Mouse (Mus musculus) midbrain, embryonic 14.5 days (tissue): ENCODE measurements around the gene Tmem217. TPM values are rescaled to one million over a fixed set of nuclear protein-coding genes. Genes with fewer than 3 reads are reported as not detected.

Experiments
- ATAC-seq: fragments of 200-750 bp; cut with Nextera tagmentation; 2 replicates; pipeline ENCODE4 v1.8.0; 2017; ENCODE audit warnings: moderate number of reproducible peaks, moderate library complexity; ENCODE audit not compliant: low FRiP score, low TSS enrichment
- DNase-seq: peaks from one replicate; pipeline ENCODE4 v3.0.0-alpha.2; 2015
- H3K27ac ChIP-seq: fragments of 300-500 bp; sonication (generic); replicated peaks from 2 replicates; pipeline ENCODE4 v1.5.1; 2014; ENCODE audit warnings: mild to moderate bottlenecking, low read depth, low read length, moderate library complexity
- H3K27me3 ChIP-seq: fragments of 300-500 bp; sonication (generic); 2 replicates; pipeline ENCODE4 v1.6.1; 2014; ENCODE audit warnings: low read length, control low read depth, mixed read lengths; ENCODE audit not compliant: control insufficient read depth, insufficient read depth
- H3K36me3 ChIP-seq: fragments of 300-500 bp; sonication (generic); 2 replicates; pipeline ENCODE4 v1.6.1; 2014; ENCODE audit warnings: low read length, control low read depth; ENCODE audit not compliant: control insufficient read depth, insufficient read depth
- H3K4me1 ChIP-seq: fragments of 300-500 bp; sonication (generic); 2 replicates; pipeline ENCODE4 v1.6.1; 2014; ENCODE audit warnings: mild to moderate bottlenecking, antibody characterized with exemption, low read length, control low read depth; ENCODE audit not compliant: control insufficient read depth, insufficient read depth
- H3K4me2 ChIP-seq: fragments of 300-500 bp; sonication (generic); 2 replicates; pipeline ENCODE4 v1.6.1; 2014; ENCODE audit warnings: mild to moderate bottlenecking, low read length, moderate library complexity
- H3K4me3 ChIP-seq: fragments of 300-500 bp; sonication (generic); replicated peaks from 2 replicates; pipeline ENCODE4 v1.5.1; 2014; ENCODE audit warnings: low read depth, low read length
- H3K9ac ChIP-seq: fragments of 300-500 bp; sonication (generic); replicated peaks from 2 replicates; pipeline ENCODE4 v1.6.1; 2014; ENCODE audit warnings: mild to moderate bottlenecking, low read length, moderate library complexity
- H3K9me3 ChIP-seq: fragments of 300-500 bp; sonication (generic); 2 replicates; pipeline ENCODE4 v1.6.1; 2016; ENCODE audit warnings: low read length, control low read depth, mixed read lengths; ENCODE audit not compliant: control insufficient read depth
- WGBS: fragments of 180-500 bp; shearing (Covaris S2); extraction: QIAGEN DNeasy Blood & Tissue Kit; methylation state at CpG from one replicate; pipeline ENCODE4 v1.1.7; 2014; 5-methylcytosine and 5-hydroxymethylcytosine counted together
- polyA plus RNA-seq: library from polyadenylated mRNA; unstranded; fragments of >200 nt; fragmentation: Nextera tagmentation; extraction: Ambion mirVana; gene quantifications from 2 replicates; pipeline ENCODE4 v1.2.1, GENCODE M21; 2014

The Tmem217 gene
- polyA plus RNA-seq, 1 experiment from 2014 or later = 0.49 TPM

DNA sequence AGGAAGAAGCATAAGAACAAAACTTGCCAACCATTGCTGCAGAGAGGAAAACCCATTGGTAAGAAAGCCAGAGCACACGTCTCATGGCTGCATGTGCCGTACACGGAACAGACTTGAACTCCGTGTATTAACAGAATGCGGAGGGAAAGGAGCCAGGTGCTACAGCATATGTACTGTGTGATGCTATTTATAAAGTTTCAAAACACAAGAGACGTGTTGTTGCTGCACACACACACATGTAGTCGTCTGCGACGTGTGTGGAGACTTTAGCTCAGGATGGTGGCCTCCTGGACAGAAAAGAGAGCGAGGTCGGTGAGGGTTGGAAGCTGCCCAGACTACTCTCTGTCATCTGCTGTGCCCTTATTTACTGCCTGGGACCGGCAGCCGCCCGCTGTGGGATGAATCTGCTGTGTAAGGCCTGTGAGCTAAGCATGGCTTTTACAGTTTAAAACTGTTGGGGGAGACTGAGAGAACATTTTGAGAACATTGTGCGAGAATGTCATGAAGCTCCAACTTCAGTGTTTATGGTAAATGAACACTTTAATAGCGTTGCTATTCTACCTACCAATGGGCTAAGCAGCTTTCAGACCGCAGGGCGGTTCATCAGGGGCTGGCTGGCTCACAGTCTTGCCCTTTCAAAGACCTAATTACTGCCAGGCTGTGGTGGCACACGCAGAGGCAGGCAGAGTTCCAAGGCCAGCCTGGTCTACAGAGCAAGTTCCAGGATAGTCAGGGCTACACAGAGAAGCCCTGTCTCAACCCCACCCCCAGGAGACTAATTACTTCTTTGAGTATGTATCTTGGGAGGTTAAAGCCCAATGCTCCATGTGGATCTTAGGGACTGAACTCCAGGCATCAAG is 9.1 kb downstream of the Tmem217 start:
- Histone ChIP-seq H3K4me1 (no peaks in the 10 kb centered on the region), H3K9me3 (no peaks in the 10 kb centered on the region), H3K4me2 (no peak overlapping the region), H3K36me3 (no peaks in the 10 kb centered on the region), H3K27me3 (no peaks in the 10 kb centered on the region), H3K27ac (no peak overlapping the region), H3K9ac (no peak overlapping the region), H3K4me3 (no peak overlapping the region)
- DNase-seq (no peak), ATAC-seq (no peak)
- 90% methylated on average over 19 of the region's 19 CpGs for WGBS

DNA sequence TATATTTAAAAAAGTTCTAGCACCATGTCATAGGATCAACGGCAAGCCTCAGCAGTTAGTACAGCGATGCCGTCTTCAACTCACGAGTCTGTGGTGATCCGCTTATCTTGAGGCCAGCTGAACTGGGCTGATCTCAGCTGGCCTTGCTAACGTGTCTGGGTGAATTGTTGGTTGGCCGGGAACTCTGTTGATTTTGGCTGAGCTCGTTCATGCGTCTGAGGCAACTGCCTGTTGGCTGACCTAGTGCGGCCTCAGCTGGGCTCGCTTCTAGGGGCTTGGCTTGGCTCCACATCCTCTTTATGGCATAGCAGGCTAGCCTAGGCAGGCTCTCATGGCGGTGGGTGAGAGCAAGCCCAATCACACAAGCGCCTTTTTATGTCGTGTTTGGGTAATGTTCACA is 10.8 kb downstream of the Tmem217 start:
- Histone ChIP-seq H3K9ac (no peak overlapping the region), H3K27ac (no peak overlapping the region), H3K4me3 (no peak overlapping the region), H3K4me2 (no peak overlapping the region), H3K4me1 (no peaks in the 10 kb centered on the region), H3K36me3 (no peaks in the 10 kb centered on the region), H3K9me3 (no peaks in the 10 kb centered on the region), H3K27me3 (no peaks in the 10 kb centered on the region)
- 77% methylated on average over 14 of the region's 14 CpGs for WGBS
- DNase-seq (peak; percentile 37), ATAC-seq (no peak)

DNA sequence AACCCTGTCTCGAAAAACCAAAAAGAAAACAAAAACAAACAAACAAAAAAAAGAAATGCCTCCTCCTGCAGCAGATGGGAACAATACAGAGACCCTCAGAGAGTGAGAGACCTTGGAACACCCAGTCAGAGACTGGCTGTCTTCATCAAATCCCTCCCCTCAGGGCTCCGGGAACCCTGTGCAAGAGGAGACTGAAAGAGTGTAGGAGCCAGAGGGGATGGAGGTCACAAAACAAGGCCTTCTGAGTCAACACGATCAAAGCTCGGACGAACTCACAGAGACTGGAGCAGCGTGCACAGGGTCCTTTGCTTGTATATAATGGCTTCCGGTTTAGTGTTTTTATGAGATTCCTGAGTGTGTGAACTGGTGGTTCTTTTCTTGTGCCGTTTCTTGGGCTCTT is 11.8 kb downstream of the Tmem217 start:
- ATAC-seq (no peak), DNase-seq (no peak)
- no peak overlapping the region for H3K9ac ChIP-seq
- H3K4me2 ChIP-seq = no peak overlapping the region
- H3K36me3 ChIP-seq = no peaks in the 10 kb centered on the region
- no peaks in the 10 kb centered on the region for H3K9me3 ChIP-seq
- 90% methylated on average over 8 of the region's 8 CpGs for WGBS
- no peak overlapping the region for H3K4me3 ChIP-seq
- H3K27ac ChIP-seq = no peak overlapping the region
- H3K4me1 ChIP-seq = no peaks in the 10 kb centered on the region
- H3K27me3 ChIP-seq = no peaks in the 10 kb centered on the region

DNA sequence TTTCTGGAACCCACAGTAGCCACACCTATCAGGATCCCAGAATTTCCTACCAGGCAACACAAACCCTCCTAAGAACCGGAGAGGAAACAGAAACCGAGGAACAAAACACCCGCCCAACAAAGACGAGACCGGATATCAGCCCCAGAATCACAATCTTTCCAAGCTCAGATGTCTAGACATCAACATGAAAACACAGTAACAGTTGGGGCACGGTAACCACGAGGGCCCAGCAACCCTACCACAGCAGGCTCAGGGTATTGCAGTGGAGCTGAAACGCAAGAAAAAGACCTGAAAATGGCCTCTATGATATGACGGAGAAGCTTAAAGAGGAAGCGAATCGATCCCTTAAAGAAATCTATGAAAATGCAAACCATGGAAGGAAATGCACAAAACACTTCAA is 18.3 kb downstream of the Tmem217 start:
- ATAC-seq = no peak
- no peak overlapping the region for H3K9ac ChIP-seq
- H3K27me3 ChIP-seq = no peaks in the 10 kb centered on the region
- DNase-seq = no peak
- no peak overlapping the region for H3K27ac ChIP-seq
- no peak overlapping the region for H3K4me3 ChIP-seq
- H3K36me3 ChIP-seq = no peaks in the 10 kb centered on the region
- 94% methylated on average over 11 of the region's 11 CpGs for WGBS
- H3K4me2 ChIP-seq = no peak overlapping the region
- H3K9me3 ChIP-seq = no peaks in the 10 kb centered on the region
- no peaks in the 10 kb centered on the region for H3K4me1 ChIP-seq

- Histone ChIP-seq H3K9me3 (no peaks in the 10 kb centered on the region), H3K4me3 (no peak overlapping the region), H3K27ac (no peak overlapping the region), H3K9ac (no peak overlapping the region), H3K4me1 (no peaks in the 10 kb centered on the region), H3K27me3 (no peaks in the 10 kb centered on the region), H3K36me3 (no peaks in the 10 kb centered on the region), H3K4me2 (no peak overlapping the region)
- 52% methylated on average over 10 of the region's 10 CpGs for WGBS
- ATAC-seq (no peak), DNase-seq (peak; percentile 50)
These were observed 20.3 kb downstream of the Tmem217 start for GRCm38 (mm10) chr17:29531757-29532384.

GRCm38 (mm10) chr17:29531278-29531677 is 20.9 kb downstream of the Tmem217 start:
- no peak overlapping the region for H3K27ac ChIP-seq
- H3K4me3 ChIP-seq = no peak overlapping the region
- 76% methylated on average over 9 of the region's 9 CpGs for WGBS
- DNase-seq (no peak), ATAC-seq (no peak)
- H3K9ac ChIP-seq = no peak overlapping the region
- no peak overlapping the region for H3K4me2 ChIP-seq
- no peaks in the 10 kb centered on the region for H3K9me3 ChIP-seq
- no peaks in the 10 kb centered on the region for H3K4me1 ChIP-seq
- no peaks in the 10 kb centered on the region for H3K36me3 ChIP-seq
- no peaks in the 10 kb centered on the region for H3K27me3 ChIP-seq

GRCm38 (mm10) chr17:29530508-29530907 is 21.7 kb downstream of the Tmem217 start:
- H3K9me3 ChIP-seq = peaks cover 3% of the 10 kb centered on the region; the same call in 1 of the 2 replicates

DNA sequence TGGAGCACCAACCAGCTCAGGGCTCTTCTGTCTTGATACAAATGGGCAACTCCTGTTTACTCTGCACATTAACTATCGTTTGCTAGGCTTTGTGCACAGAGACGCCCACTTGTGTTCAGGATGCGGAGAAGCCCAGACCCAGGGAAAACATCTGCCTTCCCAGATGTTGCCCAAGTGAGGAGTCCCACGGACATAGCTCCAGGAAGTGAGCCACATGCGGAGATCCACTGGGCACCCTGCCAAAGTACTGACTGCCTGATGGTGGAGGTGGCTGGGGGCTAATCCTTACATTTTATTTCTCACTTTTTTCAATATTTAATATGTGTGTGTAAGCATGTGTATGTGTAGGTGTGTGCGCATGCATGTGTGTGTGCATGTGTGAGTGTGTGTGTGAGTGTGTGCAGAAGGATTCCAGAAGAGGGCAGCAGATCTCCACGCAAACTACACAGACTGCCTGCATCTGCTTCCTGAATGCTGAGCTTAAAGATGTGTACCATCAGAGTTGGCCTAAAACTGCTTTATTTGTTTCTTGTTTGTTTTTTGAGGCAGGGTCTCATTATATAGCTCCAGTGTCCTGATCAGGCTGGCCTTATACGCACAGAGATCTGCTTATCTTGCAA is 23.5 kb downstream of the Tmem217 start:
- ATAC-seq (no peak), DNase-seq (peak; percentile 17)
- Histone ChIP-seq H3K4me3 (no peak overlapping the region), H3K36me3 (no peaks in the 10 kb centered on the region), H3K27me3 (no peaks in the 10 kb centered on the region), H3K9ac (no peak overlapping the region), H3K4me1 (no peaks in the 10 kb centered on the region), H3K4me2 (no peak overlapping the region), H3K9me3 (peaks cover 3% of the 10 kb centered on the region; the same call in 1 of the 2 replicates), H3K27ac (no peak overlapping the region)
- 91% methylated on average over 8 of the region's 8 CpGs for WGBS

More at GRCm38 (mm10) chr17:29530508-29530907, 21.7 kb downstream of the Tmem217 start:
- Histone ChIP-seq H3K27ac (no peak overlapping the region), H3K4me3 (no peak overlapping the region), H3K4me1 (no peaks in the 10 kb centered on the region), H3K4me2 (no peak overlapping the region), H3K9ac (no peak overlapping the region), H3K36me3 (no peaks in the 10 kb centered on the region), H3K27me3 (no peaks in the 10 kb centered on the region)
- no peak for ATAC-seq
- WGBS = 84% methylated on average over 6 of the region's 6 CpGs
- no peak for DNase-seq
